In the genomic region with DNA sequence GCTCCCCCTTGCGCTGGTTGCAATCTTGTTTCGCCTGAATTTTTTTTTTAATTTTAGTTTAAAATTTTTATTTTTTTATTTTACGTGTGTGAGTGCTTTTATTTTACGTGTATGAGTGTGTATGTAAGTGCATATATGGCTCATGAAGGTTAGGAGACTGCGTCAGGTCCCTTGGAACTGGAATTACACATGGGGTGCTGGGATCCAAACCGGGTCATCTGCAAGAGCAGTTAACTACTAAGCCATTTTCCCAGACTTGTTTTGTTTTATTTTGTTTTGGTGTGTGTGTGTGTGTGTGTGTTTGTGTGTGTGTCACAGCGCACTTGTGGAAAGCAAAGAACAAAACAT, we compare ENCODE assay signal across 7 mouse cellular contexts. TPM values are rescaled to one million over a fixed set of nuclear protein-coding genes. Genes with fewer than 3 reads are reported as not detected.
A peak's percentile ranks its signal among the peaks of the same experiment; 100 is the strongest.
DNase-seq lines count a peak whose midpoint lies in the region; ATAC-seq and TF ChIP-seq lines count a peak whose summit lies in the region.

No protein-coding gene starts in this region.

- H3K9ac ChIP-seq in lung, postnatal 0 days (replicated peaks; ENCODE audit: low read depth), result peak overlapping the region; percentile 55; the same call in 1 of the 2 replicates
- H3K9ac ChIP-seq in forebrain, embryonic 12.5 days, result peak overlapping the region; percentile 5; the same call in 1 of the 2 replicates
- H3K9ac ChIP-seq in liver, embryonic 11.5 days (ENCODE audit: low read depth, low read length), result peak overlapping the region; percentile 92
- H3K9ac ChIP-seq in stomach, embryonic 15.5 days, result peak overlapping the region; percentile 27; the same call in 1 of the 2 replicates

- H3K4me3 ChIP-seq in lung, postnatal 0 days (ENCODE audit: low read depth, low read length), result peak overlapping the region; percentile 58; the same call in 1 of the 2 replicates
- H3K4me3 ChIP-seq in forebrain, embryonic 12.5 days (replicated peaks), result peak overlapping the region; percentile 72
- H3K4me3 ChIP-seq in liver, embryonic 11.5 days (ENCODE audit: low read depth, low read length), result peak overlapping the region; percentile 90
- H3K4me3 ChIP-seq in stomach, embryonic 15.5 days (replicated peaks), result peak overlapping the region; percentile 87

- H3K36me3 ChIP-seq in lung, postnatal 0 days (ENCODE audit: insufficient read depth, low read length), result no peaks in the 10 kb centered on the region
- peaks cover 6% of the 10 kb centered on the region for H3K36me3 ChIP-seq in forebrain, embryonic 12.5 days (replicated peaks)
- peaks cover 5% of the 10 kb centered on the region; the same call in 1 of the 2 replicates for H3K36me3 ChIP-seq in liver, embryonic 11.5 days (ENCODE audit: control insufficient read depth, insufficient read depth, low read length)
- H3K36me3 ChIP-seq in stomach, embryonic 15.5 days, result no peaks in the 10 kb centered on the region

- H3K27me3 ChIP-seq in lung, postnatal 0 days (replicated peaks; ENCODE audit: insufficient read depth, low read length), result no peaks in the 10 kb centered on the region
- H3K27me3 ChIP-seq in forebrain, embryonic 12.5 days, result no peaks in the 10 kb centered on the region
- no peaks in the 10 kb centered on the region for H3K27me3 ChIP-seq in liver, embryonic 11.5 days (replicated peaks; ENCODE audit: control insufficient read depth, insufficient read depth, low read length)
- H3K27me3 ChIP-seq in stomach, embryonic 15.5 days (replicated peaks), result no peaks in the 10 kb centered on the region

- no peak for TF ChIP-seq CTCF in lung, postnatal 0 days (IDR thresholded peaks at IDR 0.05)

- WGBS in lung, postnatal 0 days, result 31% methylated on average over 7 of the region's 7 CpGs
- 41% methylated on average over 7 of the region's 7 CpGs for WGBS in forebrain, embryonic 12.5 days
- 30% methylated on average over 7 of the region's 7 CpGs for WGBS in liver, embryonic 11.5 days
- WGBS in stomach, embryonic 15.5 days, result 29% methylated on average over 7 of the region's 7 CpGs

- no peak for ATAC-seq in lung, postnatal 0 days
- ATAC-seq in forebrain, embryonic 12.5 days (ENCODE audit: low FRiP score), result peak; percentile 61
- ATAC-seq in liver, embryonic 11.5 days (replicated peaks; ENCODE audit: low FRiP score), result no peak
- ATAC-seq in stomach, embryonic 15.5 days (ENCODE audit: insufficient read depth, low FRiP score, low read depth), result no peak

- H3K27ac ChIP-seq in lung, postnatal 0 days (ENCODE audit: low read length), result no peak overlapping the region
- H3K27ac ChIP-seq in forebrain, embryonic 12.5 days, result no peak overlapping the region
- H3K27ac ChIP-seq in liver, embryonic 11.5 days (ENCODE audit: low read depth, low read length), result peak overlapping the region; percentile 93
- no peak overlapping the region for H3K27ac ChIP-seq in stomach, embryonic 15.5 days

- H3K4me1 ChIP-seq in lung, postnatal 0 days (ENCODE audit: insufficient read depth, low read depth, low read length), result peaks cover 11% of the 10 kb centered on the region; the same call in 1 of the 2 replicates
- H3K4me1 ChIP-seq in forebrain, embryonic 12.5 days, result peaks cover 22% of the 10 kb centered on the region
- peaks cover 34% of the 10 kb centered on the region for H3K4me1 ChIP-seq in liver, embryonic 11.5 days (replicated peaks; ENCODE audit: control insufficient read depth, insufficient read depth, low read length)
- H3K4me1 ChIP-seq in stomach, embryonic 15.5 days, result peaks cover 22% of the 10 kb centered on the region

- no peak for DNase-seq in lung, postnatal 0 days (ENCODE audit: low spot score)
- DNase-seq in lung, adult 18-20 months, result no peak
- no peak for DNase-seq in liver, embryonic 11.5 days (ENCODE audit: low spot score)
- no peak for DNase-seq in right cerebral cortex, postnatal 4 days
- no peak for DNase-seq in MN1 (ENCODE audit: low spot score)

- H3K4me2 ChIP-seq in lung, postnatal 0 days (replicated peaks; ENCODE audit: low read depth, low read length), result peak overlapping the region; percentile 82
- peak overlapping the region; percentile 93 for H3K4me2 ChIP-seq in forebrain, embryonic 12.5 days
- peak overlapping the region; percentile 93 for H3K4me2 ChIP-seq in liver, embryonic 11.5 days
- peak overlapping the region; percentile 88 for H3K4me2 ChIP-seq in stomach, embryonic 15.5 days

- H3K9me3 ChIP-seq in lung, postnatal 0 days (ENCODE audit: low read length), result no peaks in the 10 kb centered on the region
- H3K9me3 ChIP-seq in forebrain, embryonic 12.5 days, result no peaks in the 10 kb centered on the region
- no peaks in the 10 kb centered on the region for H3K9me3 ChIP-seq in liver, embryonic 11.5 days (ENCODE audit: control insufficient read depth, low read length)
- H3K9me3 ChIP-seq in stomach, embryonic 15.5 days, result no peaks in the 10 kb centered on the region

- no peak for TF ChIP-seq EP300 in lung, postnatal 0 days (IDR thresholded peaks at IDR 0.05)

RNA-seq across cellular contexts. Expression of a gene that starts 0.4 kb away (rescaled TPM):
- 12.3 TPM in 2 replicates for polyA plus RNA-seq in lung, postnatal 0 days (2015; fragmentation: Nextera tagmentation; extraction: Ambion mirVana)
- 45.9 and 49.9 TPM in 2 replicates for polyA plus RNA-seq in forebrain, embryonic 12.5 days (2016; fragmentation: Nextera tagmentation; extraction: Ambion mirVana)
- polyA plus RNA-seq in liver, embryonic 11.5 days (2014; fragmentation: Nextera tagmentation; extraction: Ambion mirVana), result 81.4 and 87.1 TPM in 2 replicates
- polyA plus RNA-seq in stomach, embryonic 15.5 days (2015; fragmentation: Nextera tagmentation; extraction: Ambion mirVana), result 30.6 and 33.6 TPM in 2 replicates

RNA-seq across cellular contexts. Expression of a gene that starts 31.8 kb away (rescaled TPM):
- 22.8 and 24.7 TPM in 2 replicates for polyA plus RNA-seq in lung, postnatal 0 days (2015; fragmentation: Nextera tagmentation; extraction: Ambion mirVana)
- polyA plus RNA-seq in forebrain, embryonic 12.5 days (2016; fragmentation: Nextera tagmentation; extraction: Ambion mirVana), result 37.4 and 38.8 TPM in 2 replicates
- polyA plus RNA-seq in liver, embryonic 11.5 days (2014; fragmentation: Nextera tagmentation; extraction: Ambion mirVana), result 38.6 and 39.3 TPM in 2 replicates
- 33.6 and 35.4 TPM in 2 replicates for polyA plus RNA-seq in stomach, embryonic 15.5 days (2015; fragmentation: Nextera tagmentation; extraction: Ambion mirVana)

RNA-seq across cellular contexts. Expression of a gene that starts 31.9 kb away (rescaled TPM):
- polyA plus RNA-seq in lung, postnatal 0 days (2015; fragmentation: Nextera tagmentation; extraction: Ambion mirVana), result 343 and 439 TPM in 2 replicates
- 15.5 and 16.3 TPM in 2 replicates for polyA plus RNA-seq in forebrain, embryonic 12.5 days (2016; fragmentation: Nextera tagmentation; extraction: Ambion mirVana)
- 144 and 150 TPM in 2 replicates for polyA plus RNA-seq in liver, embryonic 11.5 days (2014; fragmentation: Nextera tagmentation; extraction: Ambion mirVana)
- polyA plus RNA-seq in stomach, embryonic 15.5 days (2015; fragmentation: Nextera tagmentation; extraction: Ambion mirVana), result 94.5 and 118 TPM in 2 replicates

Comparison
In these comparisons a context has a peak if more than half of its experiments do, and no peak if none do; other contexts are left out.
1. H3K9ac ChIP-seq: peak in every context shown above with its lines; median percentile 92 in liver, embryonic 11.5 days; 55 in lung, postnatal 0 days; 27 in stomach, embryonic 15.5 days; 5 in forebrain, embryonic 12.5 days.